Mouse (Mus musculus) spleen, embryonic (tissue): ENCODE measurements at regions not wholly inside any gene's neighbourhood (a gene's known extent, or its start where the extent isn't known, plus 50 kb on each side); places are given as distances from the start of the nearest gene placed in this dataset.

Experiments used
- CTCF ChIA-PET: fragments of 350-600 bp; sonication (Branson Sonifier 250); formaldehyde crosslinking; loops from one replicate; lab custom pipeline; 2022; lab: Charles Lee

DNA sequence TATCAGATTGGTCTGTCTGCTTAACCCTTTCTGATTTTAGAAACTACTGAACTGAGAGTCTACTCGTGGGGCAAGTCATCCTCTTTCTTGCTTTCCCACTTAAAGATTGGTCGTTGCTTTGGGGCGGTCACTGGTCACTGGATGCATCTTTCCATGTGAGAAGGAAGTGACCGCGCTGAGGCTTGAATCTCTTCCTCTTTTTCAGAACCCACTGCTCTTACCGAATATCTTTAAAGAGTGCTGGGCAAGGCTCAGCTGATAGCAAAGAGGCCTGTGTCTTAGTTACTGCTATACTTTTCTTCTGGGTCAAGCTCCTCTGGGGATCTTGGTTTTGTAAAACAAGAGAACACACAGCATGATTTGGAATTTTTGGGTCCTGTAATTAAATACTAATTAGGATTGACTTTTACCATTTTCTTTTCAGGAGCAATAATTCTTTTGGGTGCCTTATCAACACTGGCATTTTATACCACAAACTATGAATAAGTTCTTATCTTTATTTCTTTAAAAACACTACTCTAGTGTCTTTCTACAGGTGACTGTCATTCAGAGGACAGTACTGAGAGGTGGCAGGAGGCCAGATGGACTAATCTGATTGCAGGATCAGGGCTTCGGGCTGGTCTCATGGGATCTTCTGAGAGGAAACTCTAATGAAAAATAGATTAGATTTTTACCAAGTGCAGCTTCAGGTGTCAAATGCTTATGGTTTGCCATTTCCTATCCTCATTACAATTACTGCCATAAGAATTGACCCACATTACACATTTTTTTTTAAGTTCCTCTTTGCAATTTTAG lies 114.6 kb upstream of the Tom1l1 start:
- CTCF ChIA-PET, result no interaction called here

DNA sequence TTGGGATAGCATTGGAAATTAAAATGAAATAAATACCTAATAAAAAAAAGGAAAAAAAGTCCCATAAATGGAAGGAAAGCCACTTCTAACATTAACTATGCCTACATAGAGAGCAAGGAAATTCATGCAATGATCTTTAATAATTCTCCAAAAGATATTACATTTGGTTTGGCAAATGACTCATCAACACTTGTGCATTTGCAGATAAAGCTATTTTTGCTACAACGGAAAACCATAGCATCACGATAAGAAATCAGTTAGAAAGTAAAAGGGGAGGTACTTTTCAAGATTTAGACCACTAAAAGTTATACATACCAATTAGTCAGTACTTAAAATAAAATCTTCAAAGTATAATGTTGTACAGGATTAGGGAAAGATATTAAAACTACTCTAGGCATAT lies 109.4 kb upstream of the Tom1l1 start:
- CTCF ChIA-PET, result no interaction called here

DNA sequence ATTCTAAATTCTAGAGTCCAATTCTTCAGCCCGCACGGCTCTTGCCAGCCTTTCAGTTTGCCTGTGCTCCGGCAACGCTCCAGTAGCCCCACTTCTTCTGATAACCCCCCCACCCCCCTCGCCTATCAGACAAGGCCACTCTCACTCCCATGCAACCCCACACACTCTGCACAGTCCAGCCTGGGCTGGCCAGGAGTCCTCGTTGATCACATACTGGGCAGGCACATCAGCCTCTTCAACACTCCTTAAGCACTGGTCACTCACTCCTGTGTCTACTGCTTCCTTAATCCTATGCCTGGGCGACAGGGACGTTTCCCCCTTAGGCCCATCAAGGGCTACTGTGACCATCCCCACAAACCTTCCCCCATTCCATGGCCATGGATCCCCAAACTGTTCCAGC lies 95.4 kb upstream of the Tom1l1 start:
- CTCF ChIA-PET, result no interaction called here

DNA sequence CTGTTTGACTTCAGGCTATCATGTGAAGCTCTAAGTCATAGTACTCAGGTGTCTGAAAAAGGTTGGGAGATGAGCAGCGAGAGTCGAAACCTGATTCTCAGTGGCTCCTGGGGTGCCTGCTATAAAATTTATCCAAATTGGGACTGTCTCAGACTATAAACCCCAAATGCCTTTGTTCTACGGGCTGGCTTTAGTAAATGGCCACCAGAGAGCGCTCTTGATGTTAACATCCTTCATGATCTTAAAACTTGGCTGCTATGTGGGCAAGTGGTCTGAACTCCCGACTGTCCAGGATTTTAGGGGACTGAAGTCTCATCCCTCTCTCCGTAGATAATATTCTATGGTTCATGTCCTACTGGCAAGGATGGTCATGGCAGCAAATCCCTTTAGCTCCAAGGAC lies 94.8 kb upstream of the Tom1l1 start:
- CTCF ChIA-PET, result no interaction called here

DNA sequence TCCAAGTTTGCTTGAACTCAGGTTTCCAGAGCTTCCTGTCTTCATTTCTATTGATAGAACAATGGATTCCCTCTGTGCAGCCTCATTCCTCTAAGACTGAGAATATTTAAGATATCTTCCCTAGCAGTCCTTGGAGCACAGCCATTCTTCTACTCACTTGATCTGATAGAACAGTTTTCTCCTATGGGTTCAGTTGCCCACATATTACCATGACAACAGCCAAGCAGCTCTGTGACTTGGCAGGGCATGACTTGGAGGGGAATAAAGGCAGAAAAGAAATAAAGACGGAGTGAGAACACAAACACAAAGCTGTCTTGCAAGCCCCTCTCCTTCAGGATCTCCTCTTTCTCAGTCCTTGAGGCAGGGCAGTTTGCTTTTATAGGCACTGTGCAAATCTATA lies 87.6 kb upstream of the Tom1l1 start:
- CTCF ChIA-PET, result no interaction called here

DNA sequence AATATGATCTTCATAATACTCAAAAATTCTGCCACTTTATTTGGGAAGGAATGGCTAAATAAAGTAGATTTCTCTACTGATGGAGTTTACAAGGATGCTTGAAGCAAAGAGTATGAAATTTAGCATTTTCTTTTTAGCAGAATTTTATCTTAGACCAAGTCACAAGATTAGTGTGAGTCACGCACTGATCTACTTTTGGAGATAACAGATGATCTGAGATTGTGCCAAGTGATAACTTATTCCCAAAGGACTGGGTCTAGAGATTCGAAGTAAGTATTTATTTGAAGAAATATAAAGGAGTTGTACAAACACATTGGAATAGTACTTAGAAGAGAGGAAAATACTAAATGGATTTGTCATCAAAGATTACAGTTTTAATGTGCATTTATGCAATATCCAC lies 67.8 kb upstream of the Tom1l1 start:
- CTCF ChIA-PET, result no interaction called here

DNA sequence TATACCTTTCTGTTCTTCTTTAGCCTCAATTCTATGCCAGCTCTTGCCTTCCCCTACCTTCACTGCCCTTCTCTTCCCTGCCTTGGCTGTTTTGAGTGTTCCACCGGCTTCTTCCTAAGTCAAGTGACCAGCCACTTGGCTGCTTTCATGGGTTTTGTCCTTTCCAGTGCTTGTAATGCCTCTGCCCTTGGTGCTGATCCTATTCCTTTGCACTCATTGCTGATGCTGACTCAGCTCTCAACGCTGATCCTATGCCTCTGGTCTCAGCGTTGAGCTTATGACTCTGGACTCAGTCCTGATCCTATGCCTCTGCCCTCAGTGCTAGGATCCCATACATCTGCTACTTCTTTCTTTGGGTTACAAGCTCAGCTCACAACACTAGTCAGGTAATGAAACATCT lies 60.3 kb upstream of the Tom1l1 start:
- CTCF ChIA-PET, result no interaction called here

DNA sequence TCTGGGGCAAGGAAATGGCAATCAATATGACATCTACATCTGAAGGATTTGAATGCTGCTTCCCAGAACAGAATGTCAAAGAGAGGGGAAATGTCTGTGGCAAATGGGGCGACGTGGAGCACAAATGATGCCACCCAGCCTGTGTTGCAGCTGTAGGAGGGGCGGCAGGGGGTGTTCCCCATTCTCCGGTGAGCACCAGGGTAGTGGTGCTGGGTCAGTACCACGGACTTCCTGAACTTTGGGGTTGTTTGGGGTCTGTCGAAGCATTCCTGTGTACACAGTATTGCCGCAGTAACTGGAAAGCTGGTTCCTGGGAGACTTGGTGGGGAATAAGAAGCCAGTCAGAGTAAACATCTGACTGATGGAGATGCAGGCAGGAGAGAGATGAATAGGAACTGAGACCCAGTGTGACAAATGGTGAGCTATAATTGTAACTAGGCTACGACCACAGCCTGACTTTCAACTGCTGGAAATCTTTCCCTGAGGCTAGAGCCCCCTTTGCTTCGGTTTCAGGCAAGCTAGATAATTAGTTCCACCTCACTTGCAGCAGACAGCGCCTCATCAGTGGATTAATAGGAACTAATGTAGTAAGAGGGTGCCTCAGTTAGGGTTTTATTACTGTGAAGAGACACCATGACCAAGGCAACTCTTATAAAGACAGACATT lies 53.9 kb upstream of the Tom1l1 start:
- CTCF ChIA-PET, result no interaction called here

DNA sequence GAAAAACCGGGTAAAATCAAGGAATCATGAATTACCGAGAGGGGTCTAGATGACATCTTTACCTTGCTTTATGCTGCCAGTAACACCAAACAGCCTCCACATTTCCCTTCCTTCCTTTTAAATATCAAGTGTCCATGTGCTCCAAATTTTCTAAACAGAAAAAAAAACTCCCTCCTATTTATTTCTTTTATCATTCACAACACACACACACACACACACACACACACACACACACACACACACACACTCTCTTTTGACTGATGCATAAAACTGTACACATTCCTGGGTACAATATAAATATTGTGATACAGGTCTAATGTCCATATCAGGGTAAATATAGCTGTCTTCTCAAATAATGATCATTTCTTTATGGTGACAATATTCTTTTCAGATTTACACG lies 51.3 kb upstream of the Tom1l1 start:
- CTCF ChIA-PET, result no interaction called here

DNA sequence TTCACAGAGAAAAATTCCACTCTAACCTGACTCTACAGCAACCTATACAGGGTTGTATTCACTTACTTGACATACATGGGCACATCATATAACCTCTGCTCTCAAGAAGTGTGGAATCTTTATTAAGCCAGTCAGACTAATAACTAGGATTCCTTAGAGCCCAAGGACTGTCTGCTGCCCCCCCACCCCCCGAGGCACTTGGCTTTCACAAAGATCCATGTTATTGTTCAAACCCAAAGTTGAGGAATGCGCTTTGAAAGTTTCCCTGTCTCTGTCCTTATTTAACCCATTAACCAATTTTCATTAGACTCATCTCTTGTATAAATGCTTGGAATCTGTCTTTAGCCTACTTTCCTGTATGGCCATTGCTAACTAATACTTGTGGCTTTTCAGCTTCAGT lies 50.6 kb upstream of the Tom1l1 start:
- CTCF ChIA-PET, result no interaction called here
